Mouse (Mus musculus): ENCODE measurements around the gene Wipf3.

Gene Wipf3

DNA sequence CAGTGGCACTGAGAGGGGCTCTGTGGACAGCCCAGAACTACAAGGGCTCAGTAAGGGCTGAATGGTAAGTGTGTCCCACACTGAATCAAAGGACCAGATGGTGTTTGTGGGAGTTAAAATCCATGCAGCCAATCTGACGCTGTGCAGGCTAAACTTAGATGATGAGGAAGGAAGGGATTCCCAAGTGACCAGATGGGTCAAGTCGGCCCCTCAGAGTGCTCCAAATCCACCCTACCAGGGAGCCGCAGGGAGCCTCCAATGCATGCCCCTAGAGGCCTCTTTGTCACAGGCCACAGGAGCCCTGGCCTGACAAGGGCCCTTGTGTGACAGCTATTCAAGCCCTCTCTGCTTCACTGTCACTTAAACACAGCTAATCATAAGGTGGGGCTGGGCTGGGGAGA lies 109.4 kb downstream of the Wipf3 start:
- no peak for DNase-seq

DNA sequence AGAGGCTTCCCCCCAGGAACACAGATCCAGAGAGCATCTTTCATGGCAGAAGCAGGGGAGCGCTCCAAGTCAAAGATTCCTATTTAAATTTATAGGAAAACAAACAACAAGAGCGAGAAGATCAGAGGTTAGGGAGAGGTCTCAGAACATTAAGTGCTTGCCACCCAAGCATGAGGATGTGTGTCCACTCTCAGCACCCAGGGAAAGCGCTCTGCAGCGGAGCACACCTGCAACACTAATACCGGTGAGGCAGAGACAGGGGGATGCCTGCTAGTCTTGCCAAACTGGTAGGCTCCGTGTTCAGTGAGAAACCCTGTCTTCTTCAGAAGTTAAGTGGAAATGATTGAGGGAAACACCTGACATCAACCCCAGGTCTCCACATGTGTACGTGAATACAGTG lies 110.0 kb downstream of the Wipf3 start:
- no peak for DNase-seq

- DNase-seq, result no peak
Measured at GRCm38 (mm10) chr6:54540252-54540887, 111.0 kb downstream of the Wipf3 start.

- no peak for DNase-seq
Measured at GRCm38 (mm10) chr6:54542836-54543235, 113.4 kb downstream of the Wipf3 start.

- DNase-seq, result no peak
Measured at GRCm38 (mm10) chr6:54543646-54544045, 114.2 kb downstream of the Wipf3 start.

GRCm38 (mm10) chr6:54548314-54549019 lies 119.1 kb downstream of the Wipf3 start:
- DNase-seq, result no peak

DNA sequence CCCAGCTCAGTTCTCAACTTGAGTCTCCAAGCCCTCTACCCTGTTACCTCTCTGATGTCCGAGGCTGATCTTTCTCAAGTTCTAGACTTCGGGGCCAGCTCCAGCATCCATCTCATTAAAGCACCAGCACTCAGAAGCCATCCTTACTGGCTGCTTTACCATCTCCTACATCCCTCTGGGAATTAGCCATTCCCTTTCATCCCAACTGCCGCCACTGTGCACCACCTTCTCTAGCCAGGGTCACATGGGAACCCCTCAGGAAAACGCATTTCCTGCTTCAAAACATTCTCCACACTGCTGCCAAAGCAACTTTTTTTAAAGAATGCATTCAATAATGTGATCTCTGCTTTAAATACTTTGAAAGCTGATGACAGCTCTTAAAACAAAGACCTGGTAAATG lies 119.9 kb downstream of the Wipf3 start:
- no peak for DNase-seq

DNA sequence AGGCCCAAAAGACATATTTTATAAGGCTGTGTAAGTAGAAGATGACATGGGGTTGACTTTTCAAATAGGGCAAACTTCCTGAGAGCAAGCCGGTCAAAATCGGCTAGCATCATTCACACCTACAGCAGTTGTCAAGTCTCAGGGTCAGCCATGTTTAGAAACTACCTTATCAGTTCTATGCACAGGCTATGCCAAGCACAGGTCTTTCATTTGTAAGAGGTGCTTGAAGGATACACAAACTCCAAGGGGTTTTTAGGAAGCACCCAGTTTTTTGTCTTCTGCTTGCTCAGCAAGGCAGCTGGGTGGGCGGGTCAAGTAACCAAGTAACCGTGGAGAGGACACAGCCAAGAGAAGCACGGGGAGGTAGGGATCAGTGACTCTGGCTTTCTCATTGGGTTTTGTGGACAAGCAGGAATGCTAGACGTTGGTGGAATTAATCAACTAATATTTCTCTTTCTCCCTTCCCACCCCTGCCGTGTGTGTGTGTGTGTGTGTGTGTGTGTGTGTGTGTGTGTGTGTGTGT lies 121.5 kb downstream of the Wipf3 start:
- DNase-seq, result no peak

- DNase-seq, result no peak
Measured at GRCm38 (mm10) chr6:54552721-54553413, 123.5 kb downstream of the Wipf3 start.

Measured in kidney, adult 11 months (tissue).